Mouse (Mus musculus): ENCODE measurements around the gene Lhfpl4. TPM values are rescaled to one million over a fixed set of nuclear protein-coding genes. Genes with fewer than 3 reads are reported as not detected.

The Lhfpl4 gene
- polyA plus RNA-seq, 2 experiments, result 0.32 to 0.65 TPM

DNA sequence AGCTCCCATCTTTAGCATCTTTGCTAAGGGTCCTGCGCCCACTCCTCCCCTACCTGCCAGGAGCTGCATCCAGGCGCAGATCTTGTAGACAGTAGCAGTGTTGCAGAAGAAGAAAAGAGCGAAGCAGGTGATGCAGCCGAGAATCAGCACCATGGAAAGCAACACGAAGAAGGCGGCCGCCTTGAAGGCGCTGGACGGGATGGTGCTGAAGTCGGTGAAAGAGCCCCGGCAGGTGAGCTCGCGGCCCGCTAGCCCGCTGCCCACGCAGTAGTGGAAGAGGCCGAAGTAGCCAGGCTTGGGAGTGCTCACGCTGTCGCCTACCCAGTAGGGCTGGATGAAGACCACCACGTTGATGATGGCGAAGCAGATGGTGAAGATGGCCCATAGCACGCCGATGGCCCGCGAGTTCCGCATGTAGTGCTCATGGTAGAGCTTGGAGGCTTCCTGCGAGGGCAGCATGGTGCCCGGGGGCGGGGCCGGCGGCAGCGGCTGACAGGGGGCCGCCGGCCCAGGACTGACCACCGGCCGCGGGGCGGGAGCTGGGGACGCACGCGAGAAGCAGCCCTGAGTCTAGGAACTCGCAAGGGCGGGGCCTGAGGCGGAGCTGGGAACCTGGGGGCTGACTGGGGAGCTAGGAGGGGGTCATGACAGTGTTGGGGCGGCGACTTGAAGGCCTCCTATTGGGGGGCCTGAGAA is 1.3 kb downstream of the Lhfpl4 start:
- H3K9ac ChIP-seq (ENCODE audit: low read depth, low read length, severe bottlenecking), result no peak overlapping the region
- DNase-seq (ENCODE audit: low spot score), result peak; percentile 60
- no peaks in the 10 kb centered on the region for H3K9me3 ChIP-seq (ENCODE audit: control insufficient read depth, low read length)
- H3K4me1 ChIP-seq (ENCODE audit: control insufficient read depth, insufficient read depth, low read length), result peaks cover 12% of the 10 kb centered on the region
- WGBS, result 3% methylated on average over 44 of the region's 46 CpGs
- H3K4me2 ChIP-seq (replicated peaks; ENCODE audit: low read depth, low read length, severe bottlenecking), result no peak overlapping the region
- ATAC-seq (ENCODE audit: low FRiP score, low read depth), result no peak
- TF ChIP-seq POLR2A (IDR thresholded peaks at IDR 0.05; ENCODE audit: borderline replicate concordance, extremely low read depth, insufficient read depth, insufficient read length), result no peak
- H3K27ac ChIP-seq (replicated peaks; ENCODE audit: low read depth, low read length), result no peak overlapping the region
- peaks cover 26% of the 10 kb centered on the region for H3K27me3 ChIP-seq (ENCODE audit: control insufficient read depth, insufficient read depth, low read length)
- no peaks in the 10 kb centered on the region for H3K36me3 ChIP-seq (ENCODE audit: control insufficient read depth, insufficient read depth, low read length)
- H3K4me3 ChIP-seq (replicated peaks; ENCODE audit: low read length), result peak overlapping the region; percentile 15; the same call in 1 of the 2 replicates

DNA sequence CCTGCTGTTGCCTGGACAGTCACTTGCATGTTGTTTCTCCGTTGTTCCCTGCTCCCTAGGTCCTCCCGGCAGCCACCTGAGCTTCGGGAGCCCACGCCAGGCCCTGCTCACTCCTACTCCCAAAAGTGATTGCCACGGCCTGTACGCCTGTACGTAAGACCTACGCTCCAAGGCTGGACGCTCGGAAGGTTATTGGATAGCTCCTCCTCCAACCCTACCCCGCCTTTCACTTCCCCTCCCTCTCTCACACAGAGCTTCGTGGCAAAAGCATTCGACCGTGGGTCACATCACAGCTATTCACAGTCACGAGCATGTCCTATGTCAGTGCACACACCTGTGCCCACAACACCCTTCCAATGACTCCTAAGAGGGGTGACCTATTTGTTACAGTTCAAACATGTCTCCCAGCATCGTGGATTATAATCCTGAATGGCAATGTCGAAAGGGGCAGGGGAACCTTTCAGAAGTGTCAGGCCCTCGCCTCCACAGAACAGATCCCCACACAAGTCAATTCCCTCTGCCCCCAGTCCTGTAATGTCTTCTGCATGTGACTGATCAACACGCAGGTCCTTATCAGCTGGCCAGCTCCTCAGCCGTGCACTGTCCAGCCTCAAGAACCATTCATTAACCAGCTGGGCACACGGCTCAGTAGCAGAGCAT is 10.2 kb downstream of the Lhfpl4 start:
- TF ChIP-seq POLR2A (IDR thresholded peaks at IDR 0.05; ENCODE audit: borderline replicate concordance, extremely low read depth, insufficient read depth, insufficient read length), result no peak
- no peaks in the 10 kb centered on the region for H3K9me3 ChIP-seq (ENCODE audit: control insufficient read depth, low read length)
- no peak overlapping the region for H3K27ac ChIP-seq (replicated peaks; ENCODE audit: low read depth, low read length)
- no peaks in the 10 kb centered on the region for H3K27me3 ChIP-seq (ENCODE audit: control insufficient read depth, insufficient read depth, low read length)
- WGBS, result 82% methylated on average over 21 of the region's 21 CpGs
- no peak overlapping the region for H3K4me3 ChIP-seq (replicated peaks; ENCODE audit: low read length)
- H3K9ac ChIP-seq (ENCODE audit: low read depth, low read length, severe bottlenecking), result no peak overlapping the region
- no peak for ATAC-seq (ENCODE audit: low FRiP score, low read depth)
- DNase-seq (ENCODE audit: low spot score), result no peak
- H3K4me1 ChIP-seq (ENCODE audit: control insufficient read depth, insufficient read depth, low read length), result no peaks in the 10 kb centered on the region
- H3K4me2 ChIP-seq (replicated peaks; ENCODE audit: low read depth, low read length, severe bottlenecking), result no peak overlapping the region
- no peaks in the 10 kb centered on the region for H3K36me3 ChIP-seq (ENCODE audit: control insufficient read depth, insufficient read depth, low read length)

DNA sequence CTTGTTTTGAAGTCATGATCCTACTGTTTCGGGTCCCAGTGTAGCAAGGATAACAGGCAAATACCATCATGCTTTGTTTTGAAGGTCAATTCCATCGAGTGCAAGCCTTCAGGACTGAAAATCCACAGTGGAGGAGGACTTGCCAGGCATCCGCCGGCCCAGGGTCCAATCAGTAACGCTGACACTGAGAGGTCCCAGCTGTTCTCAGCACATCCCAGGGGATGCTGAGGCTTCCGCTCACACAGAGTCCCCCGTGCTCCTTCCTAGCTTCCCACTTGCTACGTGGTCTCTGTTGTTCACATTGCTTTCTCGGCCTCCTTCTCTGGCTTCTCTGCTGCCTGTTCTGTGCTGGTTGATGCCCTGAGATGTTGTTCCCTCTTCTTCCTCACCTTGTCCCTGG is 11.0 kb downstream of the Lhfpl4 start:
- WGBS, result 75% methylated on average over 9 of the region's 9 CpGs
- no peaks in the 10 kb centered on the region for H3K36me3 ChIP-seq (ENCODE audit: control insufficient read depth, insufficient read depth, low read length)

DNA sequence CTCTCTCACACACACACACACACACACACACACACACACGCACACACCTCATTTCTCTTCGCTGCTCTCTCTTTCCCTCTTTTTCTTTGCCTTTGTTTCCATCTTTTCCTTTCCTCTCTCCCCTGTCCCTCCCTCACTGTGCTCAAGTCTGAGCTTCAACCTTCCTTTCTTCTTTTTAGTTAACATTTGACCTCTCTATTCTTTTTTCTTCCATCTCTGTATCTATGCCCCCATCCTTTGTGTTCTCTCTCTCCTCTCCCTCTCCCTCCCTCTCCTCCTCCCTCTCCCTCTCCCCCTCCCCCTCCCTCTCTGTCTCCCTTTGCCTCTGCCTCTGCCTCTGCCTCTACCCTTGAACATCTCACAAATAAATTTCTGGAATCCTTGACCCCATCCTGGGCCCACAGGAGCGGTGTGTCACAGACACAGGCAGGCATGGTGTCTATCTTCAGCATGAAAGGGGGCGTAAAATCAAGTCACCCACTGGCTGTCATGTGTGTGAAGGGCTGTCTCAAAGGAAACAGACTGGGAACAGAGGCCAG is 15.9 kb downstream of the Lhfpl4 start:
- DNase-seq (ENCODE audit: low spot score) (no peak), ATAC-seq (ENCODE audit: low FRiP score, low read depth) (no peak)
- no peak overlapping the region for H3K4me3 ChIP-seq (replicated peaks; ENCODE audit: low read length)
- no peaks in the 10 kb centered on the region for H3K4me1 ChIP-seq (ENCODE audit: control insufficient read depth, insufficient read depth, low read length)
- WGBS, result 53% methylated on average over 4 of the region's 4 CpGs
- no peaks in the 10 kb centered on the region for H3K36me3 ChIP-seq (ENCODE audit: control insufficient read depth, insufficient read depth, low read length)
- no peak overlapping the region for H3K27ac ChIP-seq (replicated peaks; ENCODE audit: low read depth, low read length)
- H3K9ac ChIP-seq (ENCODE audit: low read depth, low read length, severe bottlenecking), result no peak overlapping the region
- TF ChIP-seq POLR2A (IDR thresholded peaks at IDR 0.05; ENCODE audit: borderline replicate concordance, extremely low read depth, insufficient read depth, insufficient read length), result no peak
- no peaks in the 10 kb centered on the region for H3K9me3 ChIP-seq (ENCODE audit: control insufficient read depth, low read length)
- H3K27me3 ChIP-seq (ENCODE audit: control insufficient read depth, insufficient read depth, low read length), result no peaks in the 10 kb centered on the region
- H3K4me2 ChIP-seq (replicated peaks; ENCODE audit: low read depth, low read length, severe bottlenecking), result no peak overlapping the region

More for the DNA sequence above, 11.0 kb downstream of the Lhfpl4 start:
- H3K27ac ChIP-seq (replicated peaks; ENCODE audit: low read depth, low read length), result no peak overlapping the region
- H3K9ac ChIP-seq (ENCODE audit: low read depth, low read length, severe bottlenecking), result no peak overlapping the region
- no peak overlapping the region for H3K4me3 ChIP-seq (replicated peaks; ENCODE audit: low read length)
- DNase-seq (ENCODE audit: low spot score) (no peak), ATAC-seq (ENCODE audit: low FRiP score, low read depth) (no peak)
- H3K9me3 ChIP-seq (ENCODE audit: control insufficient read depth, low read length), result no peaks in the 10 kb centered on the region
- no peaks in the 10 kb centered on the region for H3K4me1 ChIP-seq (ENCODE audit: control insufficient read depth, insufficient read depth, low read length)
- H3K27me3 ChIP-seq (ENCODE audit: control insufficient read depth, insufficient read depth, low read length), result no peaks in the 10 kb centered on the region
- TF ChIP-seq POLR2A (IDR thresholded peaks at IDR 0.05; ENCODE audit: borderline replicate concordance, extremely low read depth, insufficient read depth, insufficient read length), result no peak
- H3K4me2 ChIP-seq (replicated peaks; ENCODE audit: low read depth, low read length, severe bottlenecking), result no peak overlapping the region

DNA sequence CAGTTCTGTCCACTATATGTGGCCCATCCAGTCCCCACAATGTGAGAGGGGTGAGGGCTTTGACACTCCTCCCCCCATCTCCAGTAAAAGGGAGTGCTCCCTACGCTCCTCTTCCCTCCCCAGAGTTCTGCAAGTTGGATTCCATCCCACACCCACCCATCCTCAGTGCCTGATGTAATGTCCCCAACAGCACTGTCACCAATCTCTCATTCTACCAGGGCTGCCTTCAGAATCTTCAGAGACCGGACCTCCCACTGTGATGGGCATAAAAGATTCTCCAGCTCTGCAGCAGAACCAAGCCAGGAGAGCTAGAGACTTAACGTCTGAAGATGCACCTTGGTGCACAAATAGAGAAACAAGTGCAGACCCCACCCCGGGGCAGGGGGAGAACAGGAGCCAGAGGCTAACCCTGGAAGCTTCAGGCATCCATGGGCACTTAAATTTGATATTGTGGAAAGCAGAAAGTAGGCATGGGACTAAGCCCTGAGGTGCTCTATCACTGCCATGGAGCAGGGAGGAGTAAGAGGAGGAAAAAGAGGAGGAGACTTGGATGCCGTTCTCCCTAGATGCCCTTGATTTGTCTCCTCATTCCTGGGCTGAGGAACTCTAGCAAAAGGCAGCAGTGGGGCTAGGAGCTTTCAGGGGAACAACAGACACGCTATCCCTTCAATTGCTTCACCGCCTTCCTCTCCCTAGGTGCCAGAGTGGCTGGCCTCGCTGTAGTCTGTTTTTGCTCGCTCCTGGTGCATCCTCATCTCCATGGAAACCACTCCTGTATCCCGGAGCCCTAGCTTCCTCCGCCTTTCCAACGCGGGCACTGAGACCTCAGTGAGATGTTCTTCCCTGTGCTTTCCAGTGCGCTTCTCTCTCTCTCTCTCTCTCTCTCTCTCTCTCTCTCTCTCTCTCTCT is 16.6 kb downstream of the Lhfpl4 start:
- Histone ChIP-seq H3K36me3 (ENCODE audit: control insufficient read depth, insufficient read depth, low read length) (no peaks in the 10 kb centered on the region), H3K4me3 (replicated peaks; ENCODE audit: low read length) (no peak overlapping the region), H3K4me1 (ENCODE audit: control insufficient read depth, insufficient read depth, low read length) (no peaks in the 10 kb centered on the region), H3K9ac (ENCODE audit: low read depth, low read length, severe bottlenecking) (no peak overlapping the region), H3K27me3 (ENCODE audit: control insufficient read depth, insufficient read depth, low read length) (no peaks in the 10 kb centered on the region), H3K4me2 (replicated peaks; ENCODE audit: low read depth, low read length, severe bottlenecking) (no peak overlapping the region), H3K9me3 (ENCODE audit: control insufficient read depth, low read length) (no peaks in the 10 kb centered on the region), H3K27ac (replicated peaks; ENCODE audit: low read depth, low read length) (no peak overlapping the region)
- no peak for TF ChIP-seq POLR2A (IDR thresholded peaks at IDR 0.05; ENCODE audit: borderline replicate concordance, extremely low read depth, insufficient read depth, insufficient read length)
- WGBS, result 25% methylated on average over 14 of the region's 14 CpGs
- DNase-seq (ENCODE audit: low spot score), result no peak
- ATAC-seq (ENCODE audit: low FRiP score, low read depth), result no peak

All from limb, embryonic 14.5 days (tissue).